Mouse (Mus musculus) kidney, postnatal 10 days (tissue): ENCODE measurements around the gene Hsbp1.
A peak's percentile ranks its signal among the peaks of the same experiment; 100 is the strongest.
"Not testable (repeated sequence)": the region's sequence is repeated elsewhere in the genome, so short reads cannot be mapped to it uniquely, and the experiment has no call there.

Source experiments
- DNase-seq: peaks from one replicate; pipeline ENCODE4 v3.0.0; 2021; ENCODE audit warnings: mixed read lengths

Hsbp1 gene

GRCm38 (mm10) chr8:119344190-119344856 lies at the start of gene Hsbp1:
Hsbp1 (plus strand) TSS chr8:119344488.
- peak; percentile 98 for DNase-seq

DNA sequence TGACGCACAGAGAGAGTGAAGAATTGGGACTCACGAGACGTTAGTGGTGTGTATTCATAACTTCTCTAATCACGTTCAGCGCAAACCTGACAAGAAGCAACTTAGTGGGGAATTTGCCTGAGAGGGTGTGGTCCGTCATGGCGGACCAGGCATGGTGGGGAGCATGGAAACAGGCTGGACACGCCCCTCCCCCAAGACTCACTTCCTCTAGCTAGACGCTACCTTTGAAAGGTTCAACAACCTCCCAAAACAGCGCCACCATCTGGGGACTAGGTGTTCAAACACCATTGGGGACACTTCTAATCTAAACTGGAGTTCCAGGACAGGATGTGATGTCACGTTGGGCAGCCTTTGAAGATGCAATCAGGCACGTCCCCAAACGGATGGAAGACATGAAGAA lies 48.8 kb upstream of the Hsbp1 start:
- DNase-seq = no peak

GRCm38 (mm10) chr8:119297752-119298151 lies 46.5 kb upstream of the Hsbp1 start:
- peak; percentile 36 for DNase-seq

DNA sequence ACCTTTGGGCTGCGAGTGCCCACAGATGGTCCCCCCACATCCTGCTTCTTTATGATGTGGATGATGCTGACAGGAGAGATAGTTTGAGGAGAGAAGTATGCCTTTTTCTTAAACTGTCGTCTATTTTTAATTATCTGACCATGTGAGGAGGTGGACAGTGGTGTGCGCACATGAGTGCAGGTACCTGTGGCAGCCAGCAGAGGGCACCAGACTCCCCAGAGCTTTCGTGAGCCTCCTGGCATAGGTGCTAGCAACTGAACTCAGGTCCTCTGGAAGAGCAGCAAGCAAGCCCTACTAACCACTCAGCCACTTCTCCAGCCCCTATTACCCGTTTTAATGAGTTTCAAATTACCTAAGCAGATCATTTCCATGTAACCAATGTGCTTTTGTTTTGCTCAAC lies 44.0 kb upstream of the Hsbp1 start:
- no peak for DNase-seq

GRCm38 (mm10) chr8:119304196-119304595 lies 40.1 kb upstream of the Hsbp1 start:
- no peak for DNase-seq

- peak; percentile 25 for DNase-seq
Observed at GRCm38 (mm10) chr8:119311412-119311811, 32.9 kb upstream of the Hsbp1 start.

- DNase-seq = no peak
Observed at GRCm38 (mm10) chr8:119323215-119323614, 21.1 kb upstream of the Hsbp1 start.

DNA sequence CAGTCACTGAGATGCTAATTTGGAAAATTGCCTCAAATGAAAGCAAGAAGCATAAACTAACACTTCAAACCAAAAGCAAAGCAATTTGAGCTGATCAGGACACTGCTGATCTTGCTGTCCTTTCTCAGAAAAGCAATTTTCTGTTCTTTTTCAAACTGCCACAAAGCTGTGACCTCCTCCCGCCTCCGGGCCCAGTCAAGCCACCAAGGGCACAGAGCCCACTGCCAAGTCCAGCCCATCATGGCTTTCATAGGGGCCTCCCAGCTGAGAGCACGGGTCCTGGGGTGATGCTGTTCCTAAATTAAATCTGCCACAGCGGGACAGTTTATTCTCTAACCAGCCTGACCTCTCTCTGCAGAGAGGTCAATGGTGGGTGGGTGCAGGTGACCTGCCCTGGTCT lies 4.7 kb upstream of the Hsbp1 start:
- no peak for DNase-seq

DNA sequence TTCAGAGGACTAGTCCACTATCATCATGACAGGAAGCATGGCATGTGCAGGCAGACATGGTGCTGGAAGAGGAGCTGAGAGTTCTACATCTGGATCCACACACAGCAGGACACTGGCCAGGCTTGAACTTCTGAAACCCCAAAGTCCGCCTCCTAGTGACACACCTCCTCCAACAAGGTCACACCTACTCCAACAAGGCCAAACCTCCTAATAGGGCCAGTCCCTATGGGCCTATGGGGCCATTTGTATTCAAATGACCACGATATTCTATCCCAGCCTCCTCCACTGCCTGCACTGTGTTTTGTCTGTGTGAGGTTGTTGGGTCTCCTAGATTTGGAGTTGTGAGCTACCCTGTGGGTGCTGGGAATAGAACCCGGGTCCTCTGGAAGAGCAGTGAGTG lies 682 bp upstream of the Hsbp1 start:
- DNase-seq = no peak

GRCm38 (mm10) chr8:119345029-119345682 lies 868 bp downstream of the Hsbp1 start:
- DNase-seq = peak; percentile 22

GRCm38 (mm10) chr8:119345683-119346075 lies 1.4 kb downstream of the Hsbp1 start:
- no peak for DNase-seq

DNA sequence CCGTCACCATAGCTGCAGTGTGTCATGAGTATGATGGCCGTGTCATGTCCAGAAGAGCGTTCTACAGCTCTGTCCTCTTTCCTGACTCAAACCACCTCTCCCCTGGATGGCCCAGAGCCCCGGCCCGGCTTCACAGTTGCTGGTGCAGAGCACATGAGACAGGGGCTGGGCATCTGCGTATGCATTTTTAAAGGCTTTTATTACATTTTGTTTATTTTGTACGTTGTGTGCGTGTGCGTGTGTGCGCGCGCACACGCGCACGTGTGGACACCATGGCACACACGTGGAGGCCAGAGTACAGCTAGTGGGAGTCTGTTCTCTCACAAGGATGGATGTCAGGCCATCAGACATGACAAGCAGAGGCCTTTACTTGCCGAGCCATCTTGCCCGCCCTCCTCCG lies 7.4 kb downstream of the Hsbp1 start:
- DNase-seq = no peak

DNA sequence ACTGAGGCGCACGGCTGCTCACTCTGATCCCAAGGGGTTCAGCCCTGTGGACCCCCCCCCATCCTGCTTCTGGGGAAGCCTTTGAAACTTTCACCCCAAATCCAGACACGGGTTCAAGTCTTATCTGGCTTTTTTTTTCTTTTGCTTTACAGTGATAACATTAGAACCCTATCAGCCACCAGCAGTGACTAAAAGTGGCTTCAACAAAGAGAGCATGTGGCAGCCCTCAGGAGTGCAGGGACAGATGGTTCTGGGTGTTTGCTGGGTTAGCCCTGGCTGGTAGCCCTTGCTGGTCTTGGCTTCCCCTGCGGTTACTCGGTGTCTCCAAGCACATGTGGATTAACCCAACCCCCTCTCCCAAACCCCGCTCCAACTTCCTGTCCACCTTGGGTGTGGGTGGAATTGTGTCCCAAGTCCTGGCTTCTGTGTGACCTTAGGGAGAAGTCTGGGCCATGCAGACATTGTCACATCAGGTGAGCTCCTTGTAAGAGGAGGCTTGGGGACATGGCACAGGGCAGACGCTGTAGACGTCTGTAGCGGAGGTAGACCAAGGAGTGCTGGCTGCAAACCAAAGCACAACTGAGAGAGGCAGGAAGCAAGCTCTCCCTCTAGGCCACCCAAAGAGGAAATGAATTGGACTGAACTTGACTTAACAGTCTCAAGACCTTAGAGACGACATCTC lies 8.8 kb downstream of the Hsbp1 start:
- DNase-seq = no peak

GRCm38 (mm10) chr8:119353659-119354023 lies 9.4 kb downstream of the Hsbp1 start:
- DNase-seq = no peak

DNA sequence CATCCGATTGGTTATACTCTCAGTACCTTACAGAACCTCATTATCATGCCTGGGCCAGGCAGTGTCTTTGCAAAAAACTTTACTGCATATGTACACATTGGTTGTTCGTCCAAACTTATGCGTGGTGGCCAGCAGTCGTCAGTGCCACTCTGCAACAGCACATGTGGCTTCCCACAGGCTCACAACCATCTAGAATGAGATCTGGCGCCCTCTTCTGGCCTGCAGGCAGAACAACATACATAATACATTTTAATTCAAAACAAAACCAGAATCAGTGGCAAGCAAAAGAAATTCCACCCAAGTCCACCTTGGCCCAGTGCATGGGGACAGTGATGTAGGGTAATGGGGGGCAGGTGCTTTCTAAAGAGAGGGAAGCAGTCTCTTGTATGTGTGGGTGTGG lies 12.3 kb downstream of the Hsbp1 start:
- not testable (repeated sequence) for DNase-seq

- no peak for DNase-seq
Observed at GRCm38 (mm10) chr8:119358175-119358574, 13.9 kb downstream of the Hsbp1 start.

- peak; percentile 75 for DNase-seq
Observed at GRCm38 (mm10) chr8:119358836-119359235, 14.5 kb downstream of the Hsbp1 start.

DNA sequence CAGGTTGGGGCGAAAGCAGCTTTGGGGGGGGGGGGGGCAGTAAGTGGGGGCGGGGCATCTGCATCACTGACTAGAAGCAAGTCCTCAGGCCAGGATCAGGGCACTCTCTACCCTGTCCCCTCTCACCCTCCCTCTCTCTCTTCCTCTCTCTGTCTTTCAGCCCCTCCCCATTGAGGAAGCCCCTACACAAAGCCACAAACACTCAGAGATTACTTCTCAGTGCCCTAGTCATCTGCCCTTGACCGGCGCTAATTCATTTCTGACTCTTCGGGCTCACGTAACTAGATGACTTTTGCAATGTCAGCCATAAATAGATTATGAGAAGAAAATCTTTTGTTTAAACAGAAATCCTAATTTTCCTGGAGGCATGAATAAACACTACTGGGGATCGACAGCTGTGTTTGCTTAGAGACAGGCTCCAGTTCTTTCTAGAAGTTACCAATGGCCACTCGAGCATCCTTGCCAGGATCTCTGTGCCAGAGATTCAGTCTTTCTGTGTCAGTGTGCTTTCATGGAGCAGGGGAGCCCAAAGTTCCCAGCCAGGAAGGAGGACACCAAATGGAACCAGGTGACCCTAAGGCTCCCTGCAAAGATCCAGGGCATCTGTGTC lies 16.5 kb downstream of the Hsbp1 start:
- DNase-seq = no peak

- not testable (repeated sequence) for DNase-seq
Observed at GRCm38 (mm10) chr8:119374716-119375115, 30.4 kb downstream of the Hsbp1 start.

DNA sequence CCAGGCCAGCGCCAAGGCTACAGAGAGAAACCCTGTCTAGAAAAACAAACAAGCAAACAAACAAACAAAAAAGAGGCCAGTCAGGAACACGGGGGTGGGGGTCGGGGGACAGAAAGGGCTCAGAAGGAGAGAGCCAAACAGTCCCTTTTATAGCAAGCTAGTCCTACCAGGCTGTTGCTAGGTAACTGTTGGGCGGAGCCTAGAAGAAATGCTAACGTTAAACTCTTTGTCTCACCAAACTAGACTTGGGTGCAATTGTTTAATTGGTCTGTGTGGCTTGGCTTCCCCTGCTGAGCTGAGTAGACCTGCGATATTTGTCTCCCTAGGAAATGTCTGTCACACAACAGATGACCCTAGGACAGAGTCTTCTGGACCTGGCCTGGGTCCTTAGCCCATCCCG lies 34.2 kb downstream of the Hsbp1 start:
- DNase-seq = no peak

DNA sequence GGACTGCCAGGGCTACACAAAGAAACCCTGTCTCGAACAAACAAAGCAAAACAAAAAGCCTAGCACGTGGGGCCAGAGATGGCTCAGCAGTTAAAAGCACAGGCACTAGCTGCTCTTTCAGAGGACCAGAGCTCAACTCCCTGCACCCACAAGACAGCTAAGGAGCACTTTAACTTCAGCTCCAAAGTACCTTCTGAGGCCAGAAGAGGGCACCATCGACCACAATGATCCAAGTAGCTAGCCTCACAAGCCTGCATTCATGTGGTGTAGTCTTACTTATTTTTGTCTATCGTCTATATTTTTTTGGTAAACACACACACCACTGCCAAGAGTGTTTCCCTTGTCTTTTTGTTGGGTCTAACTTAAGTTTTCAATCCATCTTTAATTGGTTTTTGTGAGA lies 36.3 kb downstream of the Hsbp1 start:
- DNase-seq = peak; percentile 31

DNA sequence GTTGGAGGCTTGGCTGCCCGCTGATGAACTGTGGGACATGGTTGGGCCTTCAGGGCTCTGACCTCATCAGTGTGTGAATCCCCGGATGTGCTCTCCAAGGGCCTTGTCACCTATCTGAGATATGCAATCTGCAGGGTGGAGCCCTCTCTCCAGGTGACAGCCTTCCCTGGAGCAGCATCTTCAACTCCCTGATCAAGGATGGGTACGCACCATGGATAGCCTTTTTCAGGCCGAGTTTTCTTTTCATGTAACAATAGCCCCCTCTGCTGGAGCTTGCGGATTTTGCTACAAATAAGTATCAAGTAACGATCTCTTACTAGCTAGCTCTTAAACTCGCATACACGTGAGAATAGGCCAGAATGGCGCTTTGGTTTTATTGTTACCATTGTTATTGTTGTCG lies 40.2 kb downstream of the Hsbp1 start:
- DNase-seq = peak; percentile 79

GRCm38 (mm10) chr8:119385854-119386253 lies 41.6 kb downstream of the Hsbp1 start:
- DNase-seq = no peak

DNA sequence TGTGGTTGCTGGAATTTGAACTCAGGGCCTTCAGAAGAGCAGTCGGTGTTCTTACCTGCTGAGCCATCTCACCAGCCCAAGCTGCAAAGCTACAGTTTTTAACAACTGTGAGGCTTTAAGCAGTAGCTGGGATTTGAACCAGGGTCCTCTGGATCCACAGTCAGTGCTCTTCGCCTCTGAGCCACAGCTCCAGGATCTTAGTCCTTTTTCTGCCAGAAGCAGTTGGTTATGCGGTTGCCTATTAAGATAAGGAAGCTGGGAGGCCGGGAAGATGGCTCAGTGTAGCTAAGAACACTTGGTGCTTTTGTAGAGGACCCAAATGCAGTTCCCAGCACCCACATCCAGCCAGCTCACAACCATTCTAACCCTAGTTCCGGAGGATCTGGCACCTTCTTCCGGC lies 42.7 kb downstream of the Hsbp1 start:
- DNase-seq = no peak
